Mouse (Mus musculus) hindbrain, embryonic 10.5 days (tissue): ENCODE measurements around the gene Fndc3a. TPM values are rescaled to one million over a fixed set of nuclear protein-coding genes. Genes with fewer than 3 reads are reported as not detected.
A peak's percentile ranks its signal among the peaks of the same experiment; 100 is the strongest.

Source experiments
- DNase-seq: peaks from one replicate; pipeline ENCODE4 v3.0.0-alpha.2; 2017; ENCODE audit warnings: low spot score
- H3K27ac ChIP-seq: fragments of 300-500 bp; sonication (generic); 2 replicates; pipeline ENCODE4 v1.5.1; 2016; ENCODE audit warnings: mild to moderate bottlenecking, moderate library complexity
- H3K27me3 ChIP-seq: fragments of 300-500 bp; sonication (generic); 2 replicates; pipeline ENCODE4 v1.6.1; 2016; ENCODE audit warnings: mild to moderate bottlenecking; ENCODE audit not compliant: poor library complexity, insufficient read depth, severe bottlenecking
- H3K36me3 ChIP-seq: fragments of 300-500 bp; sonication (generic); 2 replicates; pipeline ENCODE4 v1.6.1; 2016; ENCODE audit warnings: mild to moderate bottlenecking, moderate library complexity
- H3K4me1 ChIP-seq: fragments of 300-500 bp; sonication (generic); replicated peaks from 2 replicates; pipeline ENCODE4 v1.6.1; 2016; ENCODE audit warnings: mild to moderate bottlenecking
- H3K4me3 ChIP-seq: fragments of 300-500 bp; sonication (generic); 2 replicates; pipeline ENCODE4 v1.5.1; 2016; ENCODE audit warnings: mild to moderate bottlenecking, moderate library complexity
- H3K9me3 ChIP-seq: fragments of 300-500 bp; sonication (generic); 2 replicates; pipeline ENCODE4 v1.6.1; 2016; ENCODE audit warnings: mild to moderate bottlenecking, moderate library complexity
- WGBS: fragments of 180-500 bp; shearing (Covaris S2); methylation state at CpG from one replicate; pipeline ENCODE4 v1.1.7; 2016; 5-methylcytosine and 5-hydroxymethylcytosine counted together
- polyA plus RNA-seq: library from polyadenylated mRNA; unstranded; fragments of >200 nt; fragmentation: Nextera tagmentation; extraction: Ambion mirVana; gene quantifications from 2 replicates; pipeline ENCODE4 v1.2.1, GENCODE M21; 2016

Fndc3a gene
- polyA plus RNA-seq, 1 experiment from 2014 or later: 38.7 TPM

DNA sequence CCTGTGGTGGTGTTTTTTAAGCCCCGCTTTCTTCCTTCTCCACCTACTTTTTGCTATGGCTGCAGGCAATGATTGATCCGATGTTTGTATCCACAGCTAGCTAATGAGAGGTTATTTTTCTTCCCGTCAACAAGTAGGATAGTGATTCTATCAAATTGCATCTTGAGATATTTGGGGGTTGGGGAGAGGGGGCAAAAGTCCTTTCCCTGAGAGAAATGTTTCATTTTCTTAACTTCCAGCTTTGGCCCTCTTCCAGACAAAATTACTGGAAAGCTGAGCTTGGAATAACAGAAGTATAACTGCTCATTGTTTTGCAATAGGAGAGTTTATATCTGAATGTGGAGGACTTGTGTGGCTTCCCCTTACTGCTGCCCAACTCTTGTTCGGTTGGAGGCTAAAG lies 1.3 kb upstream of the Fndc3a start:
- H3K27ac ChIP-seq: no peak overlapping the region
- WGBS: 49% methylated on average over 4 of the region's 4 CpGs
- H3K36me3 ChIP-seq: no peaks in the 10 kb centered on the region
- no peak for DNase-seq
- peaks cover 18% of the 10 kb centered on the region for H3K27me3 ChIP-seq
- no peaks in the 10 kb centered on the region for H3K9me3 ChIP-seq
- H3K4me1 ChIP-seq: peaks cover 6% of the 10 kb centered on the region; the same call in 1 of the 2 replicates
- H3K4me3 ChIP-seq: no peak overlapping the region

GRCm38 (mm10) chr14:72710341-72711027 lies 681 bp upstream of the Fndc3a start:
- DNase-seq: peak; percentile 63
- 2% methylated on average over 38 of the region's 38 CpGs for WGBS
- peak overlapping the region; percentile 95 for H3K27ac ChIP-seq

GRCm38 (mm10) chr14:72709091-72709709 lies 603 bp downstream of the Fndc3a start:
- peaks cover 6% of the 10 kb centered on the region; the same call in 1 of the 2 replicates for H3K4me1 ChIP-seq
- WGBS: under 1% methylated on average over 70 of the region's 70 CpGs
- no peaks in the 10 kb centered on the region for H3K36me3 ChIP-seq
- DNase-seq: no peak
- peak overlapping the region; percentile 95 for H3K27ac ChIP-seq
- H3K27me3 ChIP-seq: peaks cover 18% of the 10 kb centered on the region
- no peaks in the 10 kb centered on the region for H3K9me3 ChIP-seq
- peak overlapping the region; percentile 85 for H3K4me3 ChIP-seq

More at GRCm38 (mm10) chr14:72710341-72711027, 681 bp upstream of the Fndc3a start:
- H3K36me3 ChIP-seq: no peaks in the 10 kb centered on the region
- H3K9me3 ChIP-seq: no peaks in the 10 kb centered on the region
- peaks cover 18% of the 10 kb centered on the region for H3K27me3 ChIP-seq
- peak overlapping the region; percentile 85 for H3K4me3 ChIP-seq
- H3K4me1 ChIP-seq: peaks cover 6% of the 10 kb centered on the region; the same call in 1 of the 2 replicates

GRCm38 (mm10) chr14:72708581-72708991 lies 1.2 kb downstream of the Fndc3a start:
- Histone ChIP-seq H3K27me3 (peaks cover 18% of the 10 kb centered on the region), H3K9me3 (no peaks in the 10 kb centered on the region), H3K36me3 (no peaks in the 10 kb centered on the region), H3K4me1 (peaks cover 6% of the 10 kb centered on the region; the same call in 1 of the 2 replicates), H3K27ac (no peak overlapping the region), H3K4me3 (peak overlapping the region; percentile 85)
- WGBS: 45% methylated on average over 11 of the region's 11 CpGs
- no peak for DNase-seq

GRCm38 (mm10) chr14:72700056-72700455 lies 9.7 kb downstream of the Fndc3a start:
- H3K4me1 ChIP-seq: no peaks in the 10 kb centered on the region
- no peak overlapping the region for H3K4me3 ChIP-seq
- H3K9me3 ChIP-seq: no peaks in the 10 kb centered on the region
- no peaks in the 10 kb centered on the region for H3K27me3 ChIP-seq
- 89% methylated on average over 5 of the region's 5 CpGs for WGBS
- H3K27ac ChIP-seq: no peak overlapping the region
- no peaks in the 10 kb centered on the region for H3K36me3 ChIP-seq
- DNase-seq: no peak

DNA sequence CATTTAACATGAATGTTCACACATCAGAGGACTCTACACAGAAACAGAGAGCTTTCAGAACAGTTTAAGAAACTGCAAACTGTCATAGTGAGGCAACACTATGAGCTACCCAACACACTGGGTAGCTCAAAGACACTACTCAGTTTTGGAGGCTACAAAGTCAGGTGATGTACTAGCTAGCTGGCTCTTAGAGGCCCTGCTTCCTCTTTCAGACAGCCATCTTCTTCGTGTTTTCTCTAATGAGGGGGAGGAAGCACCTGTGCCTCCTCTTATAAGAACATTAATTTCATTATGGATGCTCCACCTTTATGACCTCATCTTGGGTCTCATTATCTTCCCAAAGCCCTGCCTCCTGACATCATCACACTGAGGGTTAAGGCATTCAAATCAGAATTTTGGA lies 18.4 kb downstream of the Fndc3a start:
- WGBS: 97% methylated on average over 1 of the region's 1 CpGs
- Histone ChIP-seq H3K27ac (no peak overlapping the region), H3K36me3 (0 out of 2 replicates have a peak, but pooled peaks cover 5% of the 10 kb centered on the region), H3K4me1 (no peaks in the 10 kb centered on the region), H3K4me3 (no peak overlapping the region), H3K9me3 (no peaks in the 10 kb centered on the region), H3K27me3 (no peaks in the 10 kb centered on the region)
- DNase-seq: no peak

- H3K9me3 ChIP-seq: no peaks in the 10 kb centered on the region
- DNase-seq: no peak
- H3K36me3 ChIP-seq: 0 out of 2 replicates have a peak, but pooled peaks cover 5% of the 10 kb centered on the region
- no peaks in the 10 kb centered on the region for H3K4me1 ChIP-seq
- H3K27me3 ChIP-seq: no peaks in the 10 kb centered on the region
- H3K4me3 ChIP-seq: no peak overlapping the region
- no peak overlapping the region for H3K27ac ChIP-seq
Measured at GRCm38 (mm10) chr14:72689525-72689924, 20.3 kb downstream of the Fndc3a start.

GRCm38 (mm10) chr14:72684857-72685370 lies 24.9 kb downstream of the Fndc3a start:
- Histone ChIP-seq H3K9me3 (no peaks in the 10 kb centered on the region), H3K4me3 (no peak overlapping the region), H3K27me3 (no peaks in the 10 kb centered on the region), H3K27ac (no peak overlapping the region), H3K4me1 (no peaks in the 10 kb centered on the region), H3K36me3 (0 out of 2 replicates have a peak, but pooled peaks cover 5% of the 10 kb centered on the region)
- WGBS: 92% methylated on average over 4 of the region's 4 CpGs
- no peak for DNase-seq

DNA sequence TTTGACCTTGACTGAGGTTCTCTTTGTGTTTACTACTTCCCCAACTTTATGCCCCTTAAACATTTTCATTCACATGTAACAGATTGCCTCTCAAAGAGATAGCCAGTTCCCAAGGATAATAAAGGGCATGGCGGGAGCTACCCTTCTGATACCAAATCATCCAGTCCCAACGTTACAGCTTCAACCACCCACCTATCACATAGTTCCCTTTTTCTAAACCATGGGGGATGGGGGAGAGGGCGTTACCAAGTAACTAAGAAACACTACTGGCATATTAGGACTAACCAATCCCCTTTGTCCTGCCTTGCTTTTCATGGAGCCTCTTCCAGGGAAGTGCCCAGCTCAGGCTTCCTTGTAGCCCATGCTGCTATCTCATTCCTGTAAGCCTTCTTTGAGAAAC lies 32.6 kb downstream of the Fndc3a start:
- Histone ChIP-seq H3K27me3 (no peaks in the 10 kb centered on the region), H3K36me3 (no peaks in the 10 kb centered on the region), H3K9me3 (no peaks in the 10 kb centered on the region), H3K4me1 (no peaks in the 10 kb centered on the region), H3K27ac (no peak overlapping the region), H3K4me3 (no peak overlapping the region)
- no peak for DNase-seq
- 85% methylated on average over 3 of the region's 3 CpGs for WGBS

- Histone ChIP-seq H3K36me3 (no peaks in the 10 kb centered on the region), H3K9me3 (no peaks in the 10 kb centered on the region), H3K4me1 (no peaks in the 10 kb centered on the region), H3K27ac (no peak overlapping the region), H3K4me3 (no peak overlapping the region), H3K27me3 (no peaks in the 10 kb centered on the region)
- 95% methylated on average over 3 of the region's 3 CpGs for WGBS
- no peak for DNase-seq
Measured at GRCm38 (mm10) chr14:72671911-72672310, 37.9 kb downstream of the Fndc3a start.

DNA sequence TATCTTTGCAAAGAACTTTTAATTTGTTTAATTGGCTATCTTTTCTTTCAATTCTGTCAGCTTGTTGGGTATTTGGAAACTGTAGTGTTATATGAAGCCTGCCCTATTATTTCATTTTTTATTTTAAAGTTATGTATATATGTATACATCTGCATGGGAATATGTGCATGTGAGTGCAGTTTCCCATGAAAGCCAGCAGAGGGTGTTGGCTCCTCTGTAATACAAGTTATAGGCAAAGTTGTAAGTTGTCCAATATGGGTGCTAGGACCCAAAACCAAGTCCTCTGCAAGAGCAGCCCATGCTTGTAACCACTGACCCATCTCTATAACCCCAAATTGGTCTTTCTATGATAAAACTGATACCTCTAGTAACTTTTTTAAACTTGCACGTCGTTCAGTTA lies 38.8 kb downstream of the Fndc3a start:
- WGBS: 94% methylated on average over 2 of the region's 2 CpGs
- DNase-seq: no peak
- no peaks in the 10 kb centered on the region for H3K9me3 ChIP-seq
- H3K27me3 ChIP-seq: no peaks in the 10 kb centered on the region
- no peak overlapping the region for H3K4me3 ChIP-seq
- H3K4me1 ChIP-seq: no peaks in the 10 kb centered on the region
- H3K36me3 ChIP-seq: no peaks in the 10 kb centered on the region
- no peak overlapping the region for H3K27ac ChIP-seq

GRCm38 (mm10) chr14:72649268-72649667 lies 60.5 kb downstream of the Fndc3a start:
- Histone ChIP-seq H3K9me3 (no peaks in the 10 kb centered on the region), H3K27me3 (no peaks in the 10 kb centered on the region), H3K4me3 (no peak overlapping the region), H3K4me1 (no peaks in the 10 kb centered on the region), H3K36me3 (peaks cover 9% of the 10 kb centered on the region), H3K27ac (no peak overlapping the region)
- no peak for DNase-seq

GRCm38 (mm10) chr14:72645512-72645911 lies 64.3 kb downstream of the Fndc3a start:
- Histone ChIP-seq H3K27ac (no peak overlapping the region), H3K27me3 (no peaks in the 10 kb centered on the region), H3K4me3 (no peak overlapping the region), H3K9me3 (no peaks in the 10 kb centered on the region), H3K4me1 (no peaks in the 10 kb centered on the region), H3K36me3 (peaks cover 9% of the 10 kb centered on the region)
- no peak for DNase-seq
